Mouse (Mus musculus) forelimb bud, embryonic 11.5 days (tissue): ENCODE measurements around the gene Dlg2.

ENCODE experiments used
- DNase-seq: peaks from one replicate; pipeline ENCODE4 v3.0.0-alpha.2; 2012; ENCODE audit warnings: low read depth, low spot score

Gene Dlg2

GRCm38 (mm10) chr7:91262031-91262951 lies 785.8 kb downstream of the Dlg2 start:
- DNase-seq: peak; percentile 24

GRCm38 (mm10) chr7:91262998-91263397 lies 786.5 kb downstream of the Dlg2 start:
- no peak for DNase-seq

- peak; percentile 76 for DNase-seq
These were observed 791.3 kb downstream of the Dlg2 start for GRCm38 (mm10) chr7:91267764-91268163.

- DNase-seq: no peak
These were observed 807.7 kb downstream of the Dlg2 start for GRCm38 (mm10) chr7:91284167-91284566.

- no peak for DNase-seq
These were observed 811.9 kb downstream of the Dlg2 start for GRCm38 (mm10) chr7:91288324-91288723.

GRCm38 (mm10) chr7:91296127-91296526 lies 819.7 kb downstream of the Dlg2 start:
- DNase-seq: no peak

GRCm38 (mm10) chr7:91311177-91311576 lies 834.7 kb downstream of the Dlg2 start:
- no peak for DNase-seq

- no peak for DNase-seq
These were observed 868.6 kb downstream of the Dlg2 start for GRCm38 (mm10) chr7:91345073-91345472.

GRCm38 (mm10) chr7:91369821-91370321 lies 893.4 kb downstream of the Dlg2 start:
- no peak for DNase-seq

GRCm38 (mm10) chr7:91382281-91382680 lies 905.8 kb downstream of the Dlg2 start:
- no peak for DNase-seq

GRCm38 (mm10) chr7:91383873-91384272 lies 907.4 kb downstream of the Dlg2 start:
- no peak for DNase-seq

GRCm38 (mm10) chr7:91389272-91389671 lies 912.8 kb downstream of the Dlg2 start:
- DNase-seq: no peak

GRCm38 (mm10) chr7:91397827-91398226 lies 921.4 kb downstream of the Dlg2 start:
- DNase-seq: no peak

GRCm38 (mm10) chr7:91412109-91412508 lies 935.6 kb downstream of the Dlg2 start:
- no peak for DNase-seq

GRCm38 (mm10) chr7:91414150-91414549 lies 937.7 kb downstream of the Dlg2 start:
- no peak for DNase-seq

GRCm38 (mm10) chr7:91414749-91415148 lies 938.3 kb downstream of the Dlg2 start:
- DNase-seq: no peak

GRCm38 (mm10) chr7:91420215-91420614 lies 943.7 kb downstream of the Dlg2 start:
- DNase-seq: no peak

GRCm38 (mm10) chr7:91423784-91424183 lies 947.3 kb downstream of the Dlg2 start:
- DNase-seq: no peak

- DNase-seq: no peak
These were observed 953.3 kb downstream of the Dlg2 start for GRCm38 (mm10) chr7:91429712-91430275.

GRCm38 (mm10) chr7:91431594-91432240 lies 955.2 kb downstream of the Dlg2 start:
- DNase-seq: peak; percentile 67

GRCm38 (mm10) chr7:91432563-91432962 lies 956.1 kb downstream of the Dlg2 start:
- DNase-seq: no peak

- DNase-seq: no peak
These were observed 958.3 kb downstream of the Dlg2 start for GRCm38 (mm10) chr7:91434739-91435138.
